Mouse (Mus musculus): Measurements from ENCODE around the gene Nr2c2ap. TPM values are rescaled to one million over a fixed set of nuclear protein-coding genes. Genes with fewer than 3 reads are reported as not detected.

Gene Nr2c2ap
- total and polyA plus RNA-seq, 2 experiments from 2014 or later = 5.4 to 42.1 TPM

DNA sequence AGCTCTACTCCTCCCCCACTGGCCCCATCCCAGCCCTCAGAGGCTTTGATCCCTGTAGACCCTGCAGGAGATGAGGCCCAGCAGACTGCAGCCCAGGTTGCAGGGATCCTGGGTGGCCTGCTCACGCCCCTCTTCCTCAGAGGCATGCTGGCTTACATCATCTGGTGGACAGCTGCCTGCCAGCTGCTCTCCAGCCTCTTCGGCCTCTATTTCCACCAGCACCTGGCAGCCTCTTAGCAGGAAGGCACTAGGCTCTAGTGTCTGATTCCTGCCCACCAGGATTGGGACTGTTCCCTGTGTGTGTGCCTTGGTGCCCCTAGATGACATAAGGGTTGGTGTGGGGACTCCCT, 50.7 kb downstream of the Nr2c2ap start:
- ATAC-seq (ENCODE audit: low FRiP score) (no peak), DNase-seq (ENCODE audit: low spot score) (no peak)
- H3K27ac ChIP-seq (ENCODE audit: low read depth, low read length) = no peak overlapping the region
- H3K4me3 ChIP-seq (ENCODE audit: low read depth, low read length) = no peak overlapping the region
- H3K9ac ChIP-seq (replicated peaks; ENCODE audit: low read length, poor library complexity, severe bottlenecking) = no peak overlapping the region
- no peak for TF ChIP-seq CTCF (IDR thresholded peaks at IDR 0.05)
- WGBS = 83% methylated on average over 2 of the region's 2 CpGs
- H3K9me3 ChIP-seq (ENCODE audit: low read length) = no peaks in the 10 kb centered on the region
- H3K36me3 ChIP-seq (ENCODE audit: insufficient read depth, low read length) = peaks cover 26% of the 10 kb centered on the region
- no peaks in the 10 kb centered on the region for H3K4me1 ChIP-seq (ENCODE audit: insufficient read depth, low read length)
- H3K4me2 ChIP-seq (ENCODE audit: low read depth, low read length, poor library complexity, severe bottlenecking) = no peak overlapping the region
- no peaks in the 10 kb centered on the region for H3K27me3 ChIP-seq (ENCODE audit: insufficient read depth, low read length)

- TF ChIP-seq CTCF (IDR thresholded peaks at IDR 0.05) = no peak
- DNase-seq (ENCODE audit: low spot score) (no peak), ATAC-seq (ENCODE audit: low FRiP score) (no peak)
- no peaks in the 10 kb centered on the region for H3K9me3 ChIP-seq (ENCODE audit: low read length)
- H3K9ac ChIP-seq (replicated peaks; ENCODE audit: low read length, poor library complexity, severe bottlenecking) = no peak overlapping the region
- no peak overlapping the region for H3K4me3 ChIP-seq (ENCODE audit: low read depth, low read length)
- 85% methylated on average over 4 of the region's 4 CpGs for WGBS
- H3K27ac ChIP-seq (ENCODE audit: low read depth, low read length) = no peak overlapping the region
- no peak overlapping the region for H3K4me2 ChIP-seq (ENCODE audit: low read depth, low read length, poor library complexity, severe bottlenecking)
- H3K36me3 ChIP-seq (ENCODE audit: insufficient read depth, low read length) = peaks cover 38% of the 10 kb centered on the region
- H3K4me1 ChIP-seq (ENCODE audit: insufficient read depth, low read length) = no peaks in the 10 kb centered on the region
- H3K27me3 ChIP-seq (ENCODE audit: insufficient read depth, low read length) = no peaks in the 10 kb centered on the region
Observed at GRCm38 (mm10) chr8:70183194-70183593, 52.1 kb downstream of the Nr2c2ap start.

Small RNA genes lying within 50 kb of the gene (microRNA-seq; reads per million reads assigned to microRNA genes)
- 3.7 reads per million, percentile 4 among the genes with 10 or more reads in this experiment for gene Mir7066 (ENCODE audit: borderline number of aligned reads)

Other genes starting within 250 kb of the Nr2c2ap start
- 12.0 and 14.9 TPM in 2 replicates for gene Cilp2, start 243.6 kb upstream of the Nr2c2ap start, total RNA-seq (2014; rRNA removed)
- gene Cilp2, start 243.6 kb upstream of the Nr2c2ap start, polyA plus RNA-seq (2015; fragmentation: Nextera tagmentation; extraction: Ambion mirVana) = 7.5 and 8.0 TPM in 2 replicates
- not detected in 2 replicates for gene Tssk6, start 229.1 kb upstream of the Nr2c2ap start, total RNA-seq (2014; rRNA removed)
- gene Tssk6, start 229.1 kb upstream of the Nr2c2ap start, polyA plus RNA-seq (2015; fragmentation: Nextera tagmentation; extraction: Ambion mirVana) = 4.4 and 4.6 TPM in 2 replicates
- gene Ndufa13, start 228.8 kb upstream of the Nr2c2ap start, total RNA-seq (2014; rRNA removed) = 55.6 and 86.8 TPM in 2 replicates
- gene Ndufa13, start 228.8 kb upstream of the Nr2c2ap start, polyA plus RNA-seq (2015; fragmentation: Nextera tagmentation; extraction: Ambion mirVana) = 239 and 243 TPM in 2 replicates
- gene Yjefn3, start 228.6 kb upstream of the Nr2c2ap start, total RNA-seq (2014; rRNA removed) = 7.6 and 8.0 TPM in 2 replicates
- gene Yjefn3, start 228.6 kb upstream of the Nr2c2ap start, polyA plus RNA-seq (2015; fragmentation: Nextera tagmentation; extraction: Ambion mirVana) = 13.4 and 15.4 TPM in 2 replicates
- gene Gatad2a, start 134.9 kb upstream of the Nr2c2ap start, total RNA-seq (2014; rRNA removed) = 24.4 and 30.1 TPM in 2 replicates
- 17.2 and 19.3 TPM in 2 replicates for gene Gatad2a, start 134.9 kb upstream of the Nr2c2ap start, polyA plus RNA-seq (2015; fragmentation: Nextera tagmentation; extraction: Ambion mirVana)
- gene Mau2, start 88.6 kb upstream of the Nr2c2ap start, total RNA-seq (2014; rRNA removed) = 130 and 148 TPM in 2 replicates
- 54.3 and 56.6 TPM in 2 replicates for gene Mau2, start 88.6 kb upstream of the Nr2c2ap start, polyA plus RNA-seq (2015; fragmentation: Nextera tagmentation; extraction: Ambion mirVana)
- gene Sugp1, start 88.5 kb upstream of the Nr2c2ap start, total RNA-seq (2014; rRNA removed) = 18.6 and 19.9 TPM in 2 replicates
- 48.7 and 48.9 TPM in 2 replicates for gene Sugp1, start 88.5 kb upstream of the Nr2c2ap start, polyA plus RNA-seq (2015; fragmentation: Nextera tagmentation; extraction: Ambion mirVana)
- 1.6 TPM in 1 of 2 replicates, not detected in the other for gene Tm6sf2, start 58.4 kb upstream of the Nr2c2ap start, total RNA-seq (2014; rRNA removed)
- gene Tm6sf2, start 58.4 kb upstream of the Nr2c2ap start, polyA plus RNA-seq (2015; fragmentation: Nextera tagmentation; extraction: Ambion mirVana) = 0.22 and 0.35 TPM in 2 replicates
- 0.99 and 1.3 TPM in 2 replicates for gene Hapln4, start 47.9 kb upstream of the Nr2c2ap start, total RNA-seq (2014; rRNA removed)
- gene Hapln4, start 47.9 kb upstream of the Nr2c2ap start, polyA plus RNA-seq (2015; fragmentation: Nextera tagmentation; extraction: Ambion mirVana) = 1.6 and 1.7 TPM in 2 replicates
- 440 and 447 TPM in 2 replicates for gene Ncan, start 10.5 kb upstream of the Nr2c2ap start, total RNA-seq (2014; rRNA removed)
- 202 and 210 TPM in 2 replicates for gene Ncan, start 10.5 kb upstream of the Nr2c2ap start, polyA plus RNA-seq (2015; fragmentation: Nextera tagmentation; extraction: Ambion mirVana)
- gene Rfxank, start 7.8 kb downstream of the Nr2c2ap start, total RNA-seq (2014; rRNA removed) = 9.8 and 12.3 TPM in 2 replicates
- 7.4 and 9.3 TPM in 2 replicates for gene Rfxank, start 7.8 kb downstream of the Nr2c2ap start, polyA plus RNA-seq (2015; fragmentation: Nextera tagmentation; extraction: Ambion mirVana)
- gene Borcs8, start 8.2 kb downstream of the Nr2c2ap start, total RNA-seq (2014; rRNA removed) = 91.1 and 98.3 TPM in 2 replicates
- 49.8 and 58.6 TPM in 2 replicates for gene Borcs8, start 8.2 kb downstream of the Nr2c2ap start, polyA plus RNA-seq (2015; fragmentation: Nextera tagmentation; extraction: Ambion mirVana)
- 0.55 and 1.1 TPM in 2 replicates for gene Mef2b, start 8.4 kb downstream of the Nr2c2ap start, total RNA-seq (2014; rRNA removed)
- 1.5 TPM in 2 replicates for gene Mef2b, start 8.4 kb downstream of the Nr2c2ap start, polyA plus RNA-seq (2015; fragmentation: Nextera tagmentation; extraction: Ambion mirVana)
- 52.4 and 64.8 TPM in 2 replicates for gene Tmem161a, start 41.0 kb downstream of the Nr2c2ap start, total RNA-seq (2014; rRNA removed)
- gene Tmem161a, start 41.0 kb downstream of the Nr2c2ap start, polyA plus RNA-seq (2015; fragmentation: Nextera tagmentation; extraction: Ambion mirVana) = 49.5 and 51.6 TPM in 2 replicates
- 15.1 and 18.0 TPM in 2 replicates for gene Slc25a42, start 81.0 kb downstream of the Nr2c2ap start, total RNA-seq (2014; rRNA removed)
- 9.2 and 9.3 TPM in 2 replicates for gene Slc25a42, start 81.0 kb downstream of the Nr2c2ap start, polyA plus RNA-seq (2015; fragmentation: Nextera tagmentation; extraction: Ambion mirVana)
- gene Sugp2, start 102.9 kb downstream of the Nr2c2ap start, total RNA-seq (2014; rRNA removed) = 139 and 150 TPM in 2 replicates
- 71.7 and 75.7 TPM in 2 replicates for gene Sugp2, start 102.9 kb downstream of the Nr2c2ap start, polyA plus RNA-seq (2015; fragmentation: Nextera tagmentation; extraction: Ambion mirVana)
- gene Armc6, start 103.1 kb downstream of the Nr2c2ap start, total RNA-seq (2014; rRNA removed) = 112 and 119 TPM in 2 replicates
- gene Armc6, start 103.1 kb downstream of the Nr2c2ap start, polyA plus RNA-seq (2015; fragmentation: Nextera tagmentation; extraction: Ambion mirVana) = 116 and 121 TPM in 2 replicates
- gene Homer3, start 151.5 kb downstream of the Nr2c2ap start, total RNA-seq (2014; rRNA removed) = 36.4 and 49.7 TPM in 2 replicates
- 13.8 and 18.3 TPM in 2 replicates for gene Homer3, start 151.5 kb downstream of the Nr2c2ap start, polyA plus RNA-seq (2015; fragmentation: Nextera tagmentation; extraction: Ambion mirVana)
- gene Ddx49, start 171.2 kb downstream of the Nr2c2ap start, total RNA-seq (2014; rRNA removed) = 43.6 and 46.3 TPM in 2 replicates
- gene Ddx49, start 171.2 kb downstream of the Nr2c2ap start, polyA plus RNA-seq (2015; fragmentation: Nextera tagmentation; extraction: Ambion mirVana) = 41.2 and 47.0 TPM in 2 replicates
- gene Cope, start 171.2 kb downstream of the Nr2c2ap start, total RNA-seq (2014; rRNA removed) = 97.1 and 106 TPM in 2 replicates
- gene Cope, start 171.2 kb downstream of the Nr2c2ap start, polyA plus RNA-seq (2015; fragmentation: Nextera tagmentation; extraction: Ambion mirVana) = 264 and 291 TPM in 2 replicates
- gene Cers1, start 184.4 kb downstream of the Nr2c2ap start, total RNA-seq (2014; rRNA removed) = 65.1 and 86.5 TPM in 2 replicates
- gene Cers1, start 184.4 kb downstream of the Nr2c2ap start, polyA plus RNA-seq (2015; fragmentation: Nextera tagmentation; extraction: Ambion mirVana) = 47.9 and 51.3 TPM in 2 replicates
- not detected in 2 replicates for gene Gdf1, start 198.5 kb downstream of the Nr2c2ap start, total RNA-seq (2014; rRNA removed)
- gene Gdf1, start 198.5 kb downstream of the Nr2c2ap start, polyA plus RNA-seq (2015; fragmentation: Nextera tagmentation; extraction: Ambion mirVana) = 4.8 and 5.3 TPM in 2 replicates
- gene Upf1, start 221.9 kb downstream of the Nr2c2ap start, total RNA-seq (2014; rRNA removed) = 39.6 and 45.4 TPM in 2 replicates
- gene Upf1, start 221.9 kb downstream of the Nr2c2ap start, polyA plus RNA-seq (2015; fragmentation: Nextera tagmentation; extraction: Ambion mirVana) = 9.1 and 9.7 TPM in 2 replicates
- 0.19 and 0.49 TPM in 2 replicates for gene Comp, start 242.2 kb downstream of the Nr2c2ap start, total RNA-seq (2014; rRNA removed)
- gene Comp, start 242.2 kb downstream of the Nr2c2ap start, polyA plus RNA-seq (2015; fragmentation: Nextera tagmentation; extraction: Ambion mirVana) = 0.38 and 0.77 TPM in 2 replicates